Mouse (Mus musculus): ENCODE measurements around the gene Kdm4d. TPM values are rescaled to one million over a fixed set of nuclear protein-coding genes. Genes with fewer than 3 reads are reported as not detected.

The Kdm4d gene
- polyA plus RNA-seq, 2 experiments: 0.20 to 0.63 TPM

DNA sequence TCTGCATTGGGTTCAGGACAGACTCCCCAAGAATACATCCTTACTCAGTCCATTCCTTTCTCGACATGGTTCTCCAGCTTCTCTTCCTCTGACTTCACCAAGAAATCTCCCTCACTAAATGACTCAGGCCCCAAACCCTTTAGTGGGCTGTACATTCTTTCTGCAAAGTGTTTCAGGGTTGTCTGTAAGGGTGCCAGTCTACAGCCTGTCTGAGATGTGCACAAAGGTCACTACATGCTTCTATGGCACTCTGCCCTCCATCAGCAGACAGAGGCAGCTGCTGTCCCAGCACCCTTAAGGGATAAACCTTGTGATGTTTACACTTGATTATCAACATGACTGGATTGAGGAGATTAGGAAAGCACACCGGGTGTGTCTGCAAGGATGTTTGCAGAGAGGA is 21.4 kb upstream of the Kdm4d start:
- 58% methylated on average over 2 of the region's 2 CpGs for WGBS
- Histone ChIP-seq H3K36me3 (ENCODE audit: control insufficient read depth, insufficient read depth, low read length) (no peaks in the 10 kb centered on the region), H3K27ac (replicated peaks; ENCODE audit: low read depth, low read length) (no peak overlapping the region), H3K4me1 (ENCODE audit: control insufficient read depth, insufficient read depth, low read length) (no peaks in the 10 kb centered on the region), H3K9ac (ENCODE audit: low read depth, low read length, severe bottlenecking) (no peak overlapping the region), H3K4me3 (replicated peaks; ENCODE audit: low read length) (no peak overlapping the region), H3K4me2 (replicated peaks; ENCODE audit: low read depth, low read length, severe bottlenecking) (no peak overlapping the region), H3K9me3 (ENCODE audit: control insufficient read depth, low read length) (no peaks in the 10 kb centered on the region), H3K27me3 (ENCODE audit: control insufficient read depth, insufficient read depth, low read length) (no peaks in the 10 kb centered on the region)
- ATAC-seq (ENCODE audit: low FRiP score, low read depth): no peak
- TF ChIP-seq POLR2A (IDR thresholded peaks at IDR 0.05; ENCODE audit: borderline replicate concordance, extremely low read depth, insufficient read depth, insufficient read length): no peak
- DNase-seq (ENCODE audit: low spot score): no peak

DNA sequence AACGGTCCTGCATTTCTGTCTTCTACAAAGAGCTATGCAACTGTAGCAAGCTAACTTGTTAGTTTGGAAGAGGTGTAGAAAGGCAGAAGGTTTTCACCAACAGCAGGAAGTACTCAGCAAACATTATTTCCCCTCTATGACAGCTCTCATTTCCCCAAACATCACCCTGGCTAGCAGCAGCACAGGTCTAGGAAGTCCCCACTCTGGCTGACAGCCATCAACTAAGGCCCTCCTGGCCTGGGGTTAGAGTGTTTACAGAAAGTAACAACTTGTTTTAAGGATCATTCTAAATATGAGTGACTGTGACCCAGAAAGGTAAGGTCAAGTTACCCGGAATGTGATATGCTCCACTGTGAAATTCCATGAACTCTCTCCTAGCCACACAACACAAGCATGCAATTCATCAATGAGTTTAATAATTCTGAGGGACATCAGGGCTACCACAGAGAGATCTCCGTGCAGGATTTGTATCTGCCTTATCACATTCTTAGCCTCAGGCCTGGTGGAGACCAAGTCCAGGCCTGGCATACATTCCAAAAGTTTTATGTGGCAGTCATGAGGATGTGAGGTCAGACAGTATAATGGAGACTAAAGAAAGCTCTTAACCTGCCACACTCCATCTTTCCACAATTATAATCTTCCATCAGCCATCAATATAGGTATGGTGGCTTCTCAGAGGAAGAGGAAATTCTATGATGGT is 20.8 kb upstream of the Kdm4d start:
- ATAC-seq (ENCODE audit: low FRiP score, low read depth) (no peak), DNase-seq (ENCODE audit: low spot score) (no peak)
- Histone ChIP-seq H3K36me3 (ENCODE audit: control insufficient read depth, insufficient read depth, low read length) (no peaks in the 10 kb centered on the region), H3K4me1 (ENCODE audit: control insufficient read depth, insufficient read depth, low read length) (no peaks in the 10 kb centered on the region), H3K9me3 (ENCODE audit: control insufficient read depth, low read length) (no peaks in the 10 kb centered on the region), H3K4me3 (replicated peaks; ENCODE audit: low read length) (no peak overlapping the region), H3K9ac (ENCODE audit: low read depth, low read length, severe bottlenecking) (no peak overlapping the region), H3K27me3 (ENCODE audit: control insufficient read depth, insufficient read depth, low read length) (no peaks in the 10 kb centered on the region), H3K4me2 (replicated peaks; ENCODE audit: low read depth, low read length, severe bottlenecking) (no peak overlapping the region), H3K27ac (replicated peaks; ENCODE audit: low read depth, low read length) (no peak overlapping the region)
- TF ChIP-seq POLR2A (IDR thresholded peaks at IDR 0.05; ENCODE audit: borderline replicate concordance, extremely low read depth, insufficient read depth, insufficient read length): no peak
- 46% methylated on average over 3 of the region's 3 CpGs for WGBS

DNA sequence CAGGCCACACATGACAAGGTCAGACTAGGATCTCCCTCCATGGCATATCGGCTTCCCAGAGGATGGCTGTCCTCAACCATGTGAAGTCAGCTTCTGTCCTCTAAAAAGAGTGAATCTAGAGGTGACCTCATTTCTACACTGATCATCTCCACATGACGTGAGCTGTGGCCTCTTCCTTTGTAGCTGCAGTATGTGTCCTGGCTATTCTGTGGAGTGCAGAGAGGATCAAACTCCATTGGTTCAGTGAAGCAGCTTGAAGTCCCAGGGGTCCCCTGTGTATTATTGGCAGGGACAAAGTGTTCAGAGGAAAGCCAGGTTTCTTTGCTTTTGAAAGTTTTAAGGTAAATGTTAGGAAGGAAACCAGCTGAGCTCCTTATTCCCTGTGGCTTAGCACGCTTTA is 17.8 kb upstream of the Kdm4d start:
- Histone ChIP-seq H3K4me2 (replicated peaks; ENCODE audit: low read depth, low read length, severe bottlenecking) (no peak overlapping the region), H3K36me3 (ENCODE audit: control insufficient read depth, insufficient read depth, low read length) (no peaks in the 10 kb centered on the region), H3K4me3 (replicated peaks; ENCODE audit: low read length) (no peak overlapping the region), H3K27ac (replicated peaks; ENCODE audit: low read depth, low read length) (no peak overlapping the region), H3K4me1 (ENCODE audit: control insufficient read depth, insufficient read depth, low read length) (no peaks in the 10 kb centered on the region), H3K9me3 (ENCODE audit: control insufficient read depth, low read length) (no peaks in the 10 kb centered on the region), H3K9ac (ENCODE audit: low read depth, low read length, severe bottlenecking) (no peak overlapping the region), H3K27me3 (ENCODE audit: control insufficient read depth, insufficient read depth, low read length) (no peaks in the 10 kb centered on the region)
- ATAC-seq (ENCODE audit: low FRiP score, low read depth): no peak
- no peak for TF ChIP-seq POLR2A (IDR thresholded peaks at IDR 0.05; ENCODE audit: borderline replicate concordance, extremely low read depth, insufficient read depth, insufficient read length)
- no peak for DNase-seq (ENCODE audit: low spot score)
- 81% methylated on average over 3 of the region's 3 CpGs for WGBS

DNA sequence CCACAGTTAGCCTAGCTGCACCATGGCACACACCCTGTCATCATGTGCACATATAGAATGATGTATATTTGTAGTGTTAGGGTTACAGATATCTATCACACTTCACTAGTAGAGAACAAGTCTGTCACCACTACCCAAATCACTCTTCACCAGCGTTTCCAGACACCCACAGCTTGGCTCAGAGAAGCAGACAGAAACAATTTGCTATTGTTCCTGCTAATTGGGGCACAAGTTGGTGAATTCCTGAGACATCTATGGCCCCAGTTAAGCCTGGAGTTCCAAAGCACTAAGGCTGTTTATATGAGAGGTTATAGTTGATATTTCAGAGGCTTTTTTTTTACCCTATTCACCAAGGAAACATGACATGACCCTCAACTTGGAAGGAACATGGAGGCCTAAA is 17.0 kb upstream of the Kdm4d start:
- no peak overlapping the region for H3K9ac ChIP-seq (ENCODE audit: low read depth, low read length, severe bottlenecking)
- no peaks in the 10 kb centered on the region for H3K9me3 ChIP-seq (ENCODE audit: control insufficient read depth, low read length)
- H3K4me1 ChIP-seq (ENCODE audit: control insufficient read depth, insufficient read depth, low read length): no peaks in the 10 kb centered on the region
- TF ChIP-seq POLR2A (IDR thresholded peaks at IDR 0.05; ENCODE audit: borderline replicate concordance, extremely low read depth, insufficient read depth, insufficient read length): no peak
- 54% methylated on average over 1 of the region's 1 CpGs for WGBS
- H3K4me3 ChIP-seq (replicated peaks; ENCODE audit: low read length): no peak overlapping the region
- ATAC-seq (ENCODE audit: low FRiP score, low read depth) (no peak), DNase-seq (ENCODE audit: low spot score) (no peak)
- no peak overlapping the region for H3K27ac ChIP-seq (replicated peaks; ENCODE audit: low read depth, low read length)
- H3K27me3 ChIP-seq (ENCODE audit: control insufficient read depth, insufficient read depth, low read length): no peaks in the 10 kb centered on the region
- no peaks in the 10 kb centered on the region for H3K36me3 ChIP-seq (ENCODE audit: control insufficient read depth, insufficient read depth, low read length)
- no peak overlapping the region for H3K4me2 ChIP-seq (replicated peaks; ENCODE audit: low read depth, low read length, severe bottlenecking)

DNA sequence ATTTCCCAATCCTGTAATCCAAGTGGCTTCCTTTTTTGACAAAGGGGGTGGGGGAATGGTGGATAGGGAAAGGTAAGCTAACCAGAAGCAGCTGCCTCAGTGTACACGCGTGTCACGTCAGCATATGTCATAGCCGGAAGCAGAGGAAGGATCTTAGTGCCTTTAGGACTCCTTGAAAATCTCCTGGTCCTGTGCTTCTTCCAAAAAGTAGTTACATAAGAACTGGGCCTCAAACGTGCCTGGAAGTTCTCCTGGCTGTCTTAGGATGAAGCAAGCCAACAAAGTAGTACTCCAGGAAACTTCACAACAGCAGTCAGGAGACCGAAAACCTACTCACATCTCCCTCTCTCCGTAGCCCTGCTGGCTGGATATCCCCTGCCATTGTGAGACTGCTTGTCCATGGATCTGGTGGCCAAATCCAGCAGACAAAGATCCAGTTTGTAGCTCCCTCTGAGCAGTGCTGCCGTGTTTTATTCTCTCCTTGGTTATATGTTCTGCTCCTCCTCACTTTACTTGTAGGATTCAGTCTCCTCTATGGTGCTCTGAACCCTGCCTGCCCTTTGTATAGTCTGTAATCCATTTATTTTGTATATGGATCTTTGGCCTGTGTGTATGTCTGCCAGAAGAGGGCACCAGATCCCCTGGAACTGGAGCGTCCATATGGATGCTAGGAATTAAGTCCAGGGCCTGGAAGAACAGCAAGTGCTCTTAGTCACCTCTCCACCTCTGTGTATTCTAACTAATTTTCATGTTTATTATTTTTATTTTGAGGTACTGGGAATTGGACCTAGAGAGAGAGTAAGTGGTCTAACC is 12.6 kb upstream of the Kdm4d start:
- no peaks in the 10 kb centered on the region for H3K9me3 ChIP-seq (ENCODE audit: control insufficient read depth, low read length)
- ATAC-seq (ENCODE audit: low FRiP score, low read depth) (peak; percentile 74; the same call in 1 of the 2 replicates), DNase-seq (ENCODE audit: low spot score) (peak; percentile 37)
- no peak for TF ChIP-seq POLR2A (IDR thresholded peaks at IDR 0.05; ENCODE audit: borderline replicate concordance, extremely low read depth, insufficient read depth, insufficient read length)
- no peak overlapping the region for H3K4me2 ChIP-seq (replicated peaks; ENCODE audit: low read depth, low read length, severe bottlenecking)
- no peak overlapping the region for H3K9ac ChIP-seq (ENCODE audit: low read depth, low read length, severe bottlenecking)
- H3K27me3 ChIP-seq (ENCODE audit: control insufficient read depth, insufficient read depth, low read length): no peaks in the 10 kb centered on the region
- WGBS: 77% methylated on average over 9 of the region's 9 CpGs
- no peaks in the 10 kb centered on the region for H3K4me1 ChIP-seq (ENCODE audit: control insufficient read depth, insufficient read depth, low read length)
- H3K4me3 ChIP-seq (replicated peaks; ENCODE audit: low read length): no peak overlapping the region
- no peak overlapping the region for H3K27ac ChIP-seq (replicated peaks; ENCODE audit: low read depth, low read length)
- H3K36me3 ChIP-seq (ENCODE audit: control insufficient read depth, insufficient read depth, low read length): peaks cover 31% of the 10 kb centered on the region

Data from limb, embryonic 14.5 days (tissue).